Mouse (Mus musculus) CH12F3 (cell line): ENCODE results near the gene Gm45521.

Experiments used
- in situ Hi-C: fragments of 300-500 bp; cut with MboI; formaldehyde crosslinking; loops from 2 replicates; pipeline ENCODE4 v1.14.3; 2020; ENCODE audit warnings: low sequenced_read_pairs

Gene Gm45521

GRCm38 (mm10) chr14:7957049-7957448 is at the start of gene Gm45521:
TSS of gene Gm45521 (plus strand) at chr14:7957288.
- in situ Hi-C loops, result loop anchor here (25.0 kb wide), 1 partner anchor 205 kb away; the partner anchor contains the start of gene Pdhb

DNA sequence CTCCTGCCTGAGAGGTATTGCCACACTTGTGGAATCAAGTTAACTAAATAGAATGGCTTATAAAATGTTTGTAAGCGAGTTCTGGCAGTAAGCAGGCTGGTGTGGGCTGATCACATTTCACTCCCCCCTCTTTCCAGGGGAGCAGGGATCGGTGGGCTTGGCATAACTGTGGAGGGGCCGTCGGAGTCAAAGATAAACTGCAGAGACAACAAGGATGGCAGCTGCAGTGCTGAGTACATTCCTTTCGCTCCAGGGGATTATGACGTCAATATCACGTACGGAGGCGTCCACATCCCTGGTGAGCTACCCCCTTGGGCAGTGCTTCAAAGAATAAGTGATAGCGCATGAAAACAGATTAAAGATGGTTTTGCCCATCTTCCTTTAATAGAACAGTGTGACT is 47.6 kb upstream of the Gm45521 start:
- in situ Hi-C loops, result no loop called here

GRCm38 (mm10) chr14:7913842-7914241 is 43.2 kb upstream of the Gm45521 start:
- in situ Hi-C loops, result no loop called here

- in situ Hi-C loops, result no loop called here
Observed at GRCm38 (mm10) chr14:7914461-7914860, 42.6 kb upstream of the Gm45521 start.

DNA sequence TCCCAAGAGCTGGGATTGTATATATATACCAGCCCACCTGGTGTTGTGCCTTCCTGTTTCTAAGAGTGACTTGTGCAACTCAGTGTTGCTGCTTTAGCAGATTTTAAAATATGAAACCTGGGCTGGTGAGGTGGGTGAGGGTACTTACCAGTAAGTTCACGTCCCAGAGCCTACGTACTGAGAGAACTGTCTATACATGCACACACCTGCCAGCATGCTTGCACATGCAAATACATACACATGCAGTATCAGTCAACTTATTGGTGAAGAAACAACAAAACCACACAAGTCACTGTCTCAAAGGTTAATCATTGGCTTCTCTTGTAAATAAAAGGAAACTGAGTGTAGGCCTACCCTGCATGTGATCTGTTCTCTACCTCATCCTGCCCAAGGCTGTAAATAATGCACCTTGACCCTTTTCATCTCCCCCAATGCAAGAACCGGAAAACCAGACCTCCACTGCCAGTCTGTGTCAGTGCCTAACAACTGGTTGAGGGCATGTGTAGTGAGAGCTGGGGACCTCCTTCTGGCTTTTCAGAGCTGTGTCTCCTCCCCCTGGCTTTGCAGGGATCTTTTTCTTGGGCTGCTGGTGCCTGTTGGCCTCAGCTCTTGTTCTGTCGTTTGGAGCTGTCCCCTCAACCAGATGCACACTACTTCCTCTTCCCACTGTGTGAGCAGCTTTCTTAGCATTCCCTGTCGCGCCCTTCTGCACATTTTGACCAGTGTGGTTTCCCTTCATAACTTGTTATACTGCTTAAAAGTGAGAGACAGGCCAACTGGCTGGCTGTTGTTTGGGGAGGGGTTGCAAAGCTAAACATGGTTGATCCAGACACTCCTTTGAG is 38.7 kb upstream of the Gm45521 start:
- in situ Hi-C loops, result no loop called here

- in situ Hi-C loops, result no loop called here
Observed at GRCm38 (mm10) chr14:7919309-7919708, 37.8 kb upstream of the Gm45521 start.

- in situ Hi-C loops, result loop anchor here (10.0 kb wide), 1 partner anchor 105 kb away; the partner anchor contains the start of gene Flnb
Observed at GRCm38 (mm10) chr14:7919921-7920320, 37.2 kb upstream of the Gm45521 start.

- in situ Hi-C loops, result loop anchor here (10.0 kb wide), 1 partner anchor 107 kb away; the partner anchor contains the start of gene Flnb
Observed at GRCm38 (mm10) chr14:7921459-7921858, 35.6 kb upstream of the Gm45521 start.

DNA sequence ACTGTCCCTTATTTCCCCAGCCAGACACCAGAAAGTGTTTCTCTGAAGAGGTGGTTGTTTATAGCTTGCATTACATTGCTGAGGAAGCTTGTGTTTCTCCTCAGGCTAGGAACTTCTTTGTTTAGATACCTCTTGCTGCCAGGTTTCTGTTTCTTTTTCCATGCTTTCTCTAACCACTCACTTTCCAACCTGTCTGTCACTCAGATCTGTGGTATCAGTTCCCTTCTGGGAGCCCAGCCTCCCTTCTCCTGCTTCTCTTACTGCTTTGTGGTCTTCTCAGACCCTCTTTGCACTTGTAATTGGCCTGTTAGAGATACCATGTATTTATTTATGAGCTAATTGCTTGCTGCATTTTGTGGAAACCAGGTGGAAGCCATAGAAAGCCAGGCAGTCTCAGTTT is 33.5 kb upstream of the Gm45521 start:
- in situ Hi-C loops, result loop anchor here (10.0 kb wide), 1 partner anchor 109 kb away; the partner anchor contains the start of gene Flnb

DNA sequence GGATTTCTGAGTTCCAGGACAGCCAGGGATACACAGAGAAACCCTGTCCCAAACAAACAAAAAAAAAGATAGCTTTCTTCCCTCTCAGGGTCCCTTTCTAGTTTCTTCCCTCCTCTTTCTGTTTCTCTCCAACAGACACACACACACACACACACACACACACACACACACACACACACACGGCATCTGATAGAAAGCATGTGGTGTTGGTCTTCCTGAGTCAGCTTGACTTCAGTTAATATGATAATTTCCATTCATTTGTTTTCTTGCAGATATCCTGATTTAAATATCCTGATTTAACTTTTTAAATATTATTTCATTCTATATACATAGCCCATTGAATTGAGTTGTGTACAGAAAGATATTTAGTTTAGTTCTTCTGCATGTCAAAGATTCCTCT is 28.7 kb upstream of the Gm45521 start:
- in situ Hi-C loops, result loop anchor here (10.0 kb wide), 1 partner anchor 114 kb away; the partner anchor contains the start of gene Flnb

GRCm38 (mm10) chr14:7929029-7929428 is 28.1 kb upstream of the Gm45521 start:
- in situ Hi-C loops, result loop anchor here (10.0 kb wide), 1 partner anchor 114 kb away; the partner anchor contains the start of gene Flnb

GRCm38 (mm10) chr14:7932151-7932550 is 24.9 kb upstream of the Gm45521 start:
- in situ Hi-C loops, result no loop called here

DNA sequence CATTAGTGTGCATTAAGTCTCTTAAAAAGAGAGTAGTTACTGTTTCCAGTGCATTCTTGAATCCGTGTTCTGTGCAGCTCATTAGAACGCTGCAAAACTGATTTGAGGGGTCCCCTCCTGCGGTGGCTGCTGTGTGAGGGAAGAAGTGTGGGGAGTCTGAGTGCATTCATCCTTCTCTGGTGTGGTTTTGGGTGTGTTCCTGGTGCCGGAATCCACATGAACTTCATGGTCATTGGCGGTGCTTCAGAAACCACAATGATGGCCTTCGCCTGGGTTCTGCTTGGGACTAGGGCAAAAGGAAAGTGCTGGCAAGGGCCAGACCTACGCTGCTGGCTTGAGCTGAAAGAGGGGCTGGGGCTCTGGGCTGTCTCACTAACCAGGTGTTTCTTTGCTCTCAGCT is 22.9 kb upstream of the Gm45521 start:
- in situ Hi-C loops, result no loop called here

DNA sequence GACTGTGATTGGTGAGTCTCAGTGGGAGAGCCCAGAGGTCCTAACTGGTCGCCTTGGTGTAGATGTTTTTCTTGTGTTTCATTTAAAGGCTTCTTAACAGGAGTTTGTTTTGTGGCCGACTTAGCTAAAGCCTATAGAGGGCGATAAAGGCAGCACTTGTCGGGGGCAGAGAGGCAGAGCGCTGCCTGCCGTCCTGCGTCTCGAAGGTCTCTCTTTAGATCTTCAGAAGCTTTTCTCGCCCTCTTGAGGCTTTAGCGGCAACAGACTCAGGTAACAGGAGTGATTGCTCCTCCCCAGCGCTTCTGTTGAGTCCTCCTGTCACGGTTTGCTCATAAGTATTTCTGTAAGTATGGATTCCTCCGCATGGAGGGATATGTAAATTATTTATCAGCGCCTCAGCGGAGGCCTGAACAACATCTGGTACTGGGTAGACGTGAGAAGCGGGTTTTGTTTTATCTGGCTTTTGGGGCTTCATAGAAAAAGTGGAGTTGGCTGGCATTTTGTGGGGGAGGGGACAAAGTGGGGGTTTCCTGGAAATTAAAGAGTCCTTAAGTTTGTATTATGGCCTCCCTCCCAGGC is 19.9 kb upstream of the Gm45521 start:
- in situ Hi-C loops, result no loop called here

GRCm38 (mm10) chr14:7938809-7939784 is 18.0 kb upstream of the Gm45521 start:
- in situ Hi-C loops, result no loop called here

DNA sequence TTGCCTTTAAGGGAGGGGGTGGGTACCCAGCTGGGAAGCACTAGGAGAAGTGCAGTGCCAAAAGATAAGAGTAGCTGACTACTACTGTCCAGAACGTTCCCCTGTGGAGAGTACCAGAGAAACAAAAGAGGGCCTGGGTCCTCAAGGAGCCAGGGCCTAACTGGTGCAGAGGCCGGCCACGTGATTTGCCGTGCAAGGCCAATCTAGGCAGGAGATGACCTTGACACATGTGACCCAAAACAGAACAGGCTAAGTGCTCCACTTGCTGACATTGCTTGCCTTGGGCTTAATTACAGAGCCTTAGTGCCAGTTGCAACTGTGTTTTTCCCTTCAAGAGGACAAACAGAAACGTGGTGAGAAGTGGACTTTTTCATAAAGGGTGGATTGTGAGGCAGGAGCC is 15.7 kb upstream of the Gm45521 start:
- in situ Hi-C loops, result no loop called here

- in situ Hi-C loops, result no loop called here
Observed at GRCm38 (mm10) chr14:7943101-7943800, 13.8 kb upstream of the Gm45521 start.

- in situ Hi-C loops, result no loop called here
Observed at GRCm38 (mm10) chr14:7943801-7944135, 13.3 kb upstream of the Gm45521 start.

DNA sequence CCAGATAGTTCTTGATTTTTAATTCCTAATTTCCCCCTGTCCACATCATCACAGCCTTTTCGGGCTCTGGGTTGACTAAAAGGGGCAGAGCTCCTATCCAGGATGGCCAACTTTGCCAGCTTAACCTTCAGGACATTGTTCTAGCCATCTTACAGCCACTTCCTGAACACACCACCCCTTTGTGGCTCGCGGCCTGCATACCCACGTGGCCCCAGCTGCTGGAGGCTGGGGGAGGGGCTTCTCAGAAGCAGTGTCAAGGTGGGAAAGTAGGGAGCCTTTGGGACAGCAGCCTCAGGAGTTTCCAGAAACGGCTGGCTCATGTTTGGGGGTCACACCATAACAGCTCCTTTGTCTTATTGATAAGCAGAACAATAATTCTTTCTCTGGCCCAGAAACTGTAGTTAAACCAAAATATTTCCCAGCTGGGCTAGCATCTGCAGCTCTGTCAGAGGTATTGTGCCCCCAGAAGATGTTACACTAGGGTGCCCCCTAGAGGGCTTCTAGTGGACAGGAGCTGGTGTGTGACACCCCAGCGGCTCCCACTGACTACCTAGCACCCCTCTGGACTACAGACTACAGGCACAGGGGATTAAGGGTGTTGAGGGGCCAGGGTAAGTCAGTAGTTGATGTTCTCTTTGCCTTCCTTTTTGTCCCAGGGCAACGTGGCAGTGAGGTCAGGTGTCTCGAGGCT is 12.6 kb upstream of the Gm45521 start:
- in situ Hi-C loops, result no loop called here

DNA sequence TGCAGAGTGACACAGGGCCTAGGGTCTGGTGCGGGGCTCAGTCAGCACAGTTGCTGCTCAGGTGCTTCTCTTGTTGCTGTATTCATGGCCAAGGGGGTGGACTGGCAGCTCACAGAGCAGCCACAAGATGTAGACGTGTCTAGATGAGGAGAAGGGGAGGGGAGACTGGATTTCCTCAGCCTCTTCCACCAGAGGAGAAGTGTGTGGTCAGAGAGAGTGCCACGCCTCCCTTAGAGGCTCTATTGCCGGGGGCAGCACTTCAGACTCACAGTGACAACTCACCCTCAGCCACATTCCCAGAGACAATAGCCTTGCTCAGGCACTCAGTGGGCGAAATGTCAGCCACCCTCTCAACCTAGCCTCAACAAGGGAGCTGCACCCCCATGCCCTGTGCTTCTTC is 11.8 kb upstream of the Gm45521 start:
- in situ Hi-C loops, result no loop called here
